Mouse (Mus musculus) brain, embryonic 14.5 days (tissue): Measurements from ENCODE around the gene Rpl7a.

ENCODE experiments used
- CTCF ChIP-seq: fragments of 200-500 bp; IDR thresholded peaks from 2 replicates; pipeline ENCODE4 v1.5.1; 2012; ENCODE audit warnings: inconsistent platforms, mild to moderate bottlenecking, moderate library complexity, borderline replicate concordance; ENCODE audit not compliant: insufficient read depth, insufficient read length; ENCODE audit errors: extremely low read depth
- POLR2A ChIP-seq: fragments of 200-500 bp; IDR thresholded peaks from 2 replicates; pipeline ENCODE4 v1.6.1; 2012; ENCODE audit warnings: mild to moderate bottlenecking, inconsistent platforms, borderline replicate concordance; ENCODE audit not compliant: poor library complexity, insufficient read depth, insufficient read length, severe bottlenecking; ENCODE audit errors: extremely low read depth

DNA sequence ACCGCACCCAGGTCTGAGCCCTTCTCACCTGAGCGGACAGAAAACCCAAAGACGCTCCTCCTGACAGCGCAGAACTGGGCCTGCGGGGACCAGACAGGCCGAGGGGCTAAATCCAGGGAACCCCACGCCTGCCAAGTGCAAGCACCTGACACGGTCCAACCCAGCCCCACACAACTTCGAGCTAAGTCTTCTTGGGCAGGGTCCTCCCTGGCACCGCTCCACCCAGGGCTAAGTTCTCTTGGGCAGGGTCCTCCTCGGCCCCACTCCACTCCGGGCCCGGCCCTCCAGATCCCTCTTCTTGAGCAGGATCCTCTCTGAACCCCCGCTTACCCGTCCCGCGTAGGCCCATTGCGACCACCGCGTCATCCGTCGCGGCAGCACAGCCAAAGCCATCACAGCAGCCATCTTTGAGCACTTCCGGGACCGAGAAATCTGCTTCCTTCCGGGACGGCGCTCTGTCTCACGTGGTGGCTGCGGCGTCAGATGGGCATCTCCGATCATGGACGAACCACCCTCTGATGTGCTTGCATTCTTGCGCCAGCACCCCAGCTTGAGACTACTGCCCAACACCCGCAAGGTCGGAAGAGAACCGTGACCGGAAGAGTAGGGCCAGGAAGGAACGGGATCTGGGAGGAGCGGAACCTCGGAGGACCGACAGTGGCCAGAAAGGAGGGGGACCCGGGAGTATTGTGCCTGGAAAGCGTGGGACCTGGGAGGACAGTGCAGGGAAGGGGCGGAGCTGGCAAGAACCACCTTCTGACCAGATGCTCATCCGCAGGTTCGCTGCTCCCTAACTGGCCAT, 5.6 kb downstream of the Rpl7a start, which contains the start of the genes Surf2 and Surf1:
- peak; percentile 26; the same call in 1 of the 2 replicates for TF ChIP-seq POLR2A
- TF ChIP-seq CTCF, result no peak
